ENCODE assay signal across 8 mouse cellular contexts in the genomic region with DNA sequence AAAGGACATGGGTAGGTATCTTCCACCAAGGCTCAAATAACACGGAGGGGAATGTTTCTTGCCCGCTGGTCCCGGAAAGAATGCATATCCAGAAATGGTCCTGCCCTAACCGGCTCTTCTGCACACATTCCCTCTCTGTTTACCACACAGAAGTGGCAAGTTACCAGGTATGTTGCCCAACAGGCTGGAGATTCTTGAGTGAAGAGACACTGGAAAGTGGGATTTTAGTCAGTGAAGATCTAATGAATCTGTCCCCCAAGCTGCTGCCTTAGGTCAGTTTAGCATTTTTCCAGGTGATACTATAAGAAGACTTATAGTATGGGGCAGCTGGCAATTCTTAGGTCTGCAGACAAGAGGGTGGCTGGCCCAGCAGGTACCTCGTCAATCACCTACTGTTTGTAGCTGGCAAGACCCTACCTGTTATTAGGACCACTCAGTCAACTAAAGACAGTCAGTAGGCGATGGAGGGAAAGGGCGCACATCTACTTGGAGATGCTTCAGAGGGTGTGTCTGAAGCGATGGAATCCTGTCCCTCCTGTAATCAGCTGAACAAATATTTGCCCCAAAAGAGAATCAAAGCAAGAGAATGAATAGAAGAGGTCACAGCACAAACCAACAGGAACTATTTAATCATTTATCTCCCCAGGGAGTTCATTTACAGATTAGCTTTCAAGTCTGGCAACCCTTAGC. TPM values are rescaled to one million over a fixed set of nuclear protein-coding genes. Genes with fewer than 3 reads are reported as not detected.
DNase-seq lines count a peak whose midpoint lies in the region; ATAC-seq and TF ChIP-seq lines count a peak whose summit lies in the region.

No protein-coding gene starts in this region.

- intact Hi-C loops in left cerebral cortex, postnatal 36 days (cut with DNase I), result no loop called here

- no peak for TF ChIP-seq CTCF in liver, adult 2 months (IDR thresholded peaks at IDR 0.05; ENCODE audit: low read depth, low read length)

- no peaks in the 10 kb centered on the region for H3K27me3 ChIP-seq in liver, adult 2 months (ENCODE audit: control insufficient read depth, insufficient read depth, low read length)
- no peaks in the 10 kb centered on the region for H3K27me3 ChIP-seq in embryonic facial prominence, embryonic 11.5 days (ENCODE audit: control insufficient read depth, insufficient read depth, low read length)
- no peaks in the 10 kb centered on the region for H3K27me3 ChIP-seq in intestine, embryonic 16.5 days (replicated peaks; ENCODE audit: control insufficient read depth, insufficient read depth, low read length)
- no peaks in the 10 kb centered on the region for H3K27me3 ChIP-seq in midbrain, embryonic 13.5 days

- peaks cover 1% of the 10 kb centered on the region; the same call in 1 of the 2 replicates for H3K36me3 ChIP-seq in liver, adult 2 months (ENCODE audit: control insufficient read depth, insufficient read depth, low read length)
- H3K36me3 ChIP-seq in embryonic facial prominence, embryonic 11.5 days (replicated peaks; ENCODE audit: control insufficient read depth, insufficient read depth, low read depth, low read length), result no peaks in the 10 kb centered on the region; the same call in 1 of the 2 replicates
- H3K36me3 ChIP-seq in intestine, embryonic 16.5 days (ENCODE audit: control insufficient read depth, insufficient read depth, low read length), result no peaks in the 10 kb centered on the region
- H3K36me3 ChIP-seq in midbrain, embryonic 13.5 days, result peaks cover 5% of the 10 kb centered on the region; the same call in 1 of the 2 replicates

- H3K4me2 ChIP-seq in embryonic facial prominence, embryonic 11.5 days (ENCODE audit: low read depth, low read length), result peak overlapping the region; percentile 57
- peak overlapping the region; percentile 53 for H3K4me2 ChIP-seq in intestine, embryonic 16.5 days (ENCODE audit: low read depth, low read length)
- peak overlapping the region; percentile 91 for H3K4me2 ChIP-seq in midbrain, embryonic 13.5 days (replicated peaks)

- 18% methylated on average over 8 of the region's 8 CpGs for WGBS in liver, adult 2 months
- 86% methylated on average over 8 of the region's 8 CpGs for WGBS in embryonic facial prominence, embryonic 11.5 days
- WGBS in intestine, embryonic 16.5 days, result 52% methylated on average over 8 of the region's 8 CpGs
- 87% methylated on average over 8 of the region's 8 CpGs for WGBS in midbrain, embryonic 13.5 days

- peaks cover 31% of the 10 kb centered on the region; the same call in 1 of the 2 replicates for H3K79me2 ChIP-seq in liver, adult 2 months (ENCODE audit: control insufficient read depth, insufficient read depth, low read length)

- peaks cover 19% of the 10 kb centered on the region for H3K4me1 ChIP-seq in liver, adult 2 months (ENCODE audit: control insufficient read depth, insufficient read depth, low read length)
- H3K4me1 ChIP-seq in embryonic facial prominence, embryonic 11.5 days (ENCODE audit: control insufficient read depth, insufficient read depth, low read length), result peaks cover 5% of the 10 kb centered on the region
- peaks cover 49% of the 10 kb centered on the region for H3K4me1 ChIP-seq in intestine, embryonic 16.5 days (ENCODE audit: control insufficient read depth, insufficient read depth, low read length)
- peaks cover 73% of the 10 kb centered on the region for H3K4me1 ChIP-seq in midbrain, embryonic 13.5 days (replicated peaks)

- ATAC-seq in embryonic facial prominence, embryonic 11.5 days (replicated peaks; ENCODE audit: insufficient number of reproducible peaks, low FRiP score, low TSS enrichment, low read depth), result no peak
- ATAC-seq in intestine, embryonic 16.5 days, result no peak
- no peak for ATAC-seq in midbrain, embryonic 13.5 days

- peak; percentile 92 for DNase-seq in liver, adult 2 months (ENCODE audit: extremely low read depth, low read depth, low spot score)
- no peak for DNase-seq in liver
- no peak for DNase-seq in embryonic facial prominence, embryonic 11.5 days (ENCODE audit: low spot score)
- no peak for DNase-seq in frontal cortex, adult 2 months (ENCODE audit: extremely low spot score in 1 of 2, low spot score in 1 of 2)
- DNase-seq in left cerebral cortex, postnatal 36 days (ENCODE audit: low spot score in 2 of 2), result no peak
- DNase-seq in spleen, postnatal 36 days (ENCODE audit: low spot score in 2 of 2), result no peak

- H3K4me3 ChIP-seq in liver, adult 2 months (ENCODE audit: insufficient read depth, low read depth, low read length), result peak overlapping the region; percentile 84
- peak overlapping the region; percentile 72; the same call in 1 of the 2 replicates for H3K4me3 ChIP-seq in embryonic facial prominence, embryonic 11.5 days (ENCODE audit: low read depth, low read length)
- peak overlapping the region; percentile 82 for H3K4me3 ChIP-seq in intestine, embryonic 16.5 days (ENCODE audit: low read length)
- peak overlapping the region; percentile 78 for H3K4me3 ChIP-seq in midbrain, embryonic 13.5 days (replicated peaks)

- peak overlapping the region; percentile 75 for H3K9ac ChIP-seq in liver, adult 2 months (ENCODE audit: low read depth, low read length)
- no peak overlapping the region for H3K9ac ChIP-seq in embryonic facial prominence, embryonic 11.5 days (replicated peaks; ENCODE audit: low read length)
- peak overlapping the region; percentile 22 for H3K9ac ChIP-seq in intestine, embryonic 16.5 days (ENCODE audit: low read depth, low read length)
- H3K9ac ChIP-seq in midbrain, embryonic 13.5 days (replicated peaks), result peak overlapping the region; percentile 94

- no peaks in the 10 kb centered on the region for H3K9me3 ChIP-seq in embryonic facial prominence, embryonic 11.5 days (replicated peaks; ENCODE audit: control insufficient read depth, low read length)
- H3K9me3 ChIP-seq in intestine, embryonic 16.5 days (ENCODE audit: control insufficient read depth, low read length), result no peaks in the 10 kb centered on the region
- H3K9me3 ChIP-seq in midbrain, embryonic 13.5 days, result no peaks in the 10 kb centered on the region

- H3K27ac ChIP-seq in liver, adult 2 months (replicated peaks; ENCODE audit: insufficient read depth, low read depth, low read length), result peak overlapping the region; percentile 95
- no peak overlapping the region for H3K27ac ChIP-seq in embryonic facial prominence, embryonic 11.5 days (replicated peaks; ENCODE audit: low read depth, low read length)
- peak overlapping the region; percentile 84 for H3K27ac ChIP-seq in intestine, embryonic 16.5 days (ENCODE audit: low read length)
- no peak overlapping the region for H3K27ac ChIP-seq in midbrain, embryonic 13.5 days

- TF ChIP-seq POLR2A in liver, adult 2 months (IDR thresholded peaks at IDR 0.05; ENCODE audit: extremely low read depth, insufficient read depth, low read length), result no peak

RNA-seq across cellular contexts. Expression of gene Bcl2l1, which starts 4.1 kb away (rescaled TPM):
- 14.9 and 16.1 TPM in 2 replicates for total RNA-seq in liver, adult 2 months (2014; rRNA removed)
- polyA plus RNA-seq in liver, adult 2 months (2012; rRNA removed), result 30.4 and 33.8 TPM in 2 replicates
- 100 and 107 TPM in 2 replicates for polyA plus RNA-seq in embryonic facial prominence, embryonic 11.5 days (2014; fragmentation: Nextera tagmentation; extraction: Ambion mirVana)
- polyA plus RNA-seq in intestine, embryonic 16.5 days (2015; fragmentation: Nextera tagmentation; extraction: Ambion mirVana), result 65.8 and 66.8 TPM in 2 replicates
- polyA plus RNA-seq in midbrain, embryonic 13.5 days (2015; fragmentation: Nextera tagmentation; extraction: Ambion mirVana), result 190 and 195 TPM in 2 replicates
- 91.7 and 91.8 TPM in 2 replicates for polyA plus RNA-seq in frontal cortex, adult 2 months (2012; rRNA removed)
- total RNA-seq in left cerebral cortex, postnatal 36 days (2021), result 100 to 1,000 TPM; 128 to 133 TPM

RNA-seq across cellular contexts. Expression of gene Tpx2, which starts 20.3 kb away (rescaled TPM):
- total RNA-seq in liver, adult 2 months (2014; rRNA removed), result 0.18 and 1.1 TPM in 2 replicates
- 0.04 TPM in 1 of 2 replicates, not detected in the other for polyA plus RNA-seq in liver, adult 2 months (2012; rRNA removed)
- polyA plus RNA-seq in embryonic facial prominence, embryonic 11.5 days (2014; fragmentation: Nextera tagmentation; extraction: Ambion mirVana), result 170 and 190 TPM in 2 replicates
- polyA plus RNA-seq in intestine, embryonic 16.5 days (2015; fragmentation: Nextera tagmentation; extraction: Ambion mirVana), result 45.7 and 51.5 TPM in 2 replicates
- polyA plus RNA-seq in midbrain, embryonic 13.5 days (2015; fragmentation: Nextera tagmentation; extraction: Ambion mirVana), result 38.7 and 46.4 TPM in 2 replicates
- 1.6 and 1.7 TPM in 2 replicates for polyA plus RNA-seq in frontal cortex, adult 2 months (2012; rRNA removed)
- 1 to 10 TPM; 3.2 to 3.6 TPM for total RNA-seq in left cerebral cortex, postnatal 36 days (2021)

Comparison
In these comparisons a context has a peak if more than half of its experiments do, and no peak if none do; other contexts are left out.
1. H3K27ac ChIP-seq: peak in liver, adult 2 months (single experiment) and intestine, embryonic 16.5 days (single experiment); none in embryonic facial prominence, embryonic 11.5 days (single experiment) and midbrain, embryonic 13.5 days (single experiment).
2. RNA of gene Tpx2, which starts 20.3 kb away (polyA plus RNA-seq): 170 to 190 TPM in embryonic facial prominence, embryonic 11.5 days, 45.7 to 51.5 TPM in intestine, embryonic 16.5 days and 38.7 to 46.4 TPM in midbrain, embryonic 13.5 days; 1.6 to 1.7 TPM in frontal cortex, adult 2 months and 0.04 TPM in liver, adult 2 months; every median in the first group is over 10 times any median in the second.
3. Peak in every context shown above with its lines, with median percentiles within 50 percentile points of each other: H3K4me3 ChIP-seq and H3K4me2 ChIP-seq.